Mouse (Mus musculus): ENCODE results near the gene Rin3.

Rin3 gene

GRCm38 (mm10) chr12:102302831-102303351 is 20.0 kb downstream of the Rin3 start:
- DNase-seq (ENCODE audit: low read depth, low spot score): no peak

- DNase-seq (ENCODE audit: low read depth, low spot score): no peak
These were observed 21.0 kb downstream of the Rin3 start for GRCm38 (mm10) chr12:102303867-102304266.

- DNase-seq (ENCODE audit: low read depth, low spot score): no peak
These were observed 22.4 kb downstream of the Rin3 start for GRCm38 (mm10) chr12:102305069-102305836.

- peak; percentile 42 for DNase-seq (ENCODE audit: low read depth, low spot score)
These were observed 25.2 kb downstream of the Rin3 start for GRCm38 (mm10) chr12:102308001-102308456.

GRCm38 (mm10) chr12:102308457-102309011 is 25.7 kb downstream of the Rin3 start:
- peak; percentile 77 for DNase-seq (ENCODE audit: low read depth, low spot score)

GRCm38 (mm10) chr12:102309099-102309799 is 26.4 kb downstream of the Rin3 start:
- DNase-seq (ENCODE audit: low read depth, low spot score): no peak

GRCm38 (mm10) chr12:102309800-102310195 is 26.9 kb downstream of the Rin3 start:
- DNase-seq (ENCODE audit: low read depth, low spot score): no peak

GRCm38 (mm10) chr12:102310261-102310660 is 27.4 kb downstream of the Rin3 start:
- no peak for DNase-seq (ENCODE audit: low read depth, low spot score)

- no peak for DNase-seq (ENCODE audit: low read depth, low spot score)
These were observed 28.6 kb downstream of the Rin3 start for GRCm38 (mm10) chr12:102311454-102311853.

GRCm38 (mm10) chr12:102319150-102319549 is 36.3 kb downstream of the Rin3 start:
- DNase-seq (ENCODE audit: low read depth, low spot score): no peak

GRCm38 (mm10) chr12:102319899-102320298 is 37.1 kb downstream of the Rin3 start:
- DNase-seq (ENCODE audit: low read depth, low spot score): peak; percentile 15

- DNase-seq (ENCODE audit: low read depth, low spot score): no peak
These were observed 37.5 kb downstream of the Rin3 start for GRCm38 (mm10) chr12:102320322-102320721.

- no peak for DNase-seq (ENCODE audit: low read depth, low spot score)
These were observed 38.3 kb downstream of the Rin3 start for GRCm38 (mm10) chr12:102321064-102321728.

- no peak for DNase-seq (ENCODE audit: low read depth, low spot score)
These were observed 39.0 kb downstream of the Rin3 start for GRCm38 (mm10) chr12:102321855-102322254.

GRCm38 (mm10) chr12:102323392-102323791 is 40.5 kb downstream of the Rin3 start:
- no peak for DNase-seq (ENCODE audit: low read depth, low spot score)

- DNase-seq (ENCODE audit: low read depth, low spot score): no peak
These were observed 41.5 kb downstream of the Rin3 start for GRCm38 (mm10) chr12:102324156-102324885.

- DNase-seq (ENCODE audit: low read depth, low spot score): no peak
These were observed 42.0 kb downstream of the Rin3 start for GRCm38 (mm10) chr12:102324886-102325220.

- DNase-seq (ENCODE audit: low read depth, low spot score): no peak
These were observed 44.0 kb downstream of the Rin3 start for GRCm38 (mm10) chr12:102326753-102327340.

- no peak for DNase-seq (ENCODE audit: low read depth, low spot score)
These were observed 44.7 kb downstream of the Rin3 start for GRCm38 (mm10) chr12:102327525-102327924.

GRCm38 (mm10) chr12:102328090-102328489 is 45.2 kb downstream of the Rin3 start:
- DNase-seq (ENCODE audit: low read depth, low spot score): no peak

GRCm38 (mm10) chr12:102330188-102330587 is 47.3 kb downstream of the Rin3 start:
- DNase-seq (ENCODE audit: low read depth, low spot score): no peak

All from CD4-positive, CD25-positive, alpha-beta regulatory T cell, adult 2 months (primary cell).